Mouse (Mus musculus) hindbrain, embryonic 15.5 days (tissue): Measurements from ENCODE around the gene Dnase1. TPM values are rescaled to one million over a fixed set of nuclear protein-coding genes. Genes with fewer than 3 reads are reported as not detected.
A peak's percentile ranks its signal among the peaks of the same experiment; 100 is the strongest.
"Not testable (repeated sequence)": the region's sequence is repeated elsewhere in the genome, so short reads cannot be mapped to it uniquely, and the experiment has no call there.

Experiments
- ATAC-seq: fragments of 200-750 bp; cut with Nextera tagmentation; 2 replicates; pipeline ENCODE4 v1.8.0; 2017; ENCODE audit warnings: low read depth, moderate number of reproducible peaks, moderate TSS enrichment; ENCODE audit not compliant: low FRiP score
- H3K27ac ChIP-seq: fragments of 300-500 bp; sonication (generic); replicated peaks from 2 replicates; pipeline ENCODE4 v1.5.1; 2015; ENCODE audit warnings: mild to moderate bottlenecking, inconsistent platforms
- H3K27me3 ChIP-seq: fragments of 300-500 bp; sonication (generic); 2 replicates; pipeline ENCODE4 v1.6.1; 2015; ENCODE audit warnings: control low read depth, inconsistent platforms
- H3K36me3 ChIP-seq: fragments of 300-500 bp; sonication (generic); 2 replicates; pipeline ENCODE4 v1.6.1; 2015; ENCODE audit warnings: control low read depth, inconsistent platforms
- H3K4me1 ChIP-seq: fragments of 300-500 bp; sonication (generic); replicated peaks from 2 replicates; pipeline ENCODE4 v1.6.1; 2015; ENCODE audit warnings: control low read depth, inconsistent platforms
- H3K4me2 ChIP-seq: fragments of 300-500 bp; sonication (generic); 2 replicates; pipeline ENCODE4 v1.6.1; 2015; ENCODE audit warnings: moderate library complexity, mild to moderate bottlenecking, inconsistent platforms
- H3K4me3 ChIP-seq: fragments of 300-500 bp; sonication (generic); 2 replicates; pipeline ENCODE4 v1.5.1; 2015; ENCODE audit warnings: mild to moderate bottlenecking, inconsistent platforms
- H3K9ac ChIP-seq: fragments of 300-500 bp; sonication (generic); 2 replicates; pipeline ENCODE4 v1.6.1; 2015; ENCODE audit warnings: inconsistent platforms
- H3K9me3 ChIP-seq: fragments of 300-500 bp; sonication (generic); 2 replicates; pipeline ENCODE4 v1.6.1; 2016; ENCODE audit warnings: control low read depth, inconsistent platforms
- WGBS: fragments of 180-500 bp; shearing (Covaris S2); methylation state at CpG from one replicate; pipeline ENCODE4 v1.1.7; 2015; 5-methylcytosine and 5-hydroxymethylcytosine counted together
- polyA plus RNA-seq: library from polyadenylated mRNA; unstranded; fragments of >200 nt; fragmentation: Nextera tagmentation; extraction: Ambion mirVana; gene quantifications from 2 replicates; pipeline ENCODE4 v1.2.1, GENCODE M21; 2015

The Dnase1 gene
- polyA plus RNA-seq, 1 experiment from 2014 or later, result 7.8 TPM

- WGBS, result 97% methylated on average over 4 of the region's 4 CpGs
- H3K27ac ChIP-seq, result no peak overlapping the region
- H3K36me3 ChIP-seq, result peaks cover 78% of the 10 kb centered on the region
- no peaks in the 10 kb centered on the region for H3K9me3 ChIP-seq
- no peaks in the 10 kb centered on the region for H3K27me3 ChIP-seq
- H3K4me3 ChIP-seq, result no peak overlapping the region
- H3K4me2 ChIP-seq, result no peak overlapping the region
- no peaks in the 10 kb centered on the region for H3K4me1 ChIP-seq
- no peak overlapping the region for H3K9ac ChIP-seq
- no peak for ATAC-seq
Observed at GRCm38 (mm10) chr16:4064945-4065344, 28.2 kb downstream of the Dnase1 start.

GRCm38 (mm10) chr16:4068588-4068987 is 31.8 kb downstream of the Dnase1 start:
- H3K4me1 ChIP-seq, result no peaks in the 10 kb centered on the region
- H3K4me2 ChIP-seq, result no peak overlapping the region
- 55% methylated on average over 8 of the region's 8 CpGs for WGBS
- no peak overlapping the region for H3K9ac ChIP-seq
- H3K4me3 ChIP-seq, result no peak overlapping the region
- peaks cover 47% of the 10 kb centered on the region for H3K36me3 ChIP-seq
- H3K27me3 ChIP-seq, result no peaks in the 10 kb centered on the region
- no peak overlapping the region for H3K27ac ChIP-seq
- peak; percentile 56; the same call in 1 of the 2 replicates for ATAC-seq
- no peaks in the 10 kb centered on the region for H3K9me3 ChIP-seq

- H3K4me2 ChIP-seq, result no peak overlapping the region
- no peaks in the 10 kb centered on the region for H3K36me3 ChIP-seq
- H3K4me1 ChIP-seq, result peaks cover 20% of the 10 kb centered on the region
- H3K27ac ChIP-seq, result no peak overlapping the region
- 81% methylated on average over 6 of the region's 6 CpGs for WGBS
- no peaks in the 10 kb centered on the region for H3K9me3 ChIP-seq
- ATAC-seq, result no peak
- no peak overlapping the region for H3K9ac ChIP-seq
- H3K27me3 ChIP-seq, result no peaks in the 10 kb centered on the region
- no peak overlapping the region for H3K4me3 ChIP-seq
Observed at GRCm38 (mm10) chr16:4074297-4074696, 37.6 kb downstream of the Dnase1 start.

GRCm38 (mm10) chr16:4074836-4075235 is 38.1 kb downstream of the Dnase1 start:
- no peaks in the 10 kb centered on the region for H3K9me3 ChIP-seq
- H3K36me3 ChIP-seq, result no peaks in the 10 kb centered on the region
- 80% methylated on average over 3 of the region's 3 CpGs for WGBS
- ATAC-seq, result no peak
- no peak overlapping the region for H3K9ac ChIP-seq
- H3K4me1 ChIP-seq, result peaks cover 20% of the 10 kb centered on the region
- no peaks in the 10 kb centered on the region for H3K27me3 ChIP-seq
- H3K4me2 ChIP-seq, result no peak overlapping the region
- no peak overlapping the region for H3K4me3 ChIP-seq
- H3K27ac ChIP-seq, result no peak overlapping the region

- Histone ChIP-seq H3K27me3 (no peaks in the 10 kb centered on the region), H3K4me1 (peaks cover 20% of the 10 kb centered on the region), H3K27ac (peak within 1 kb of the TSS; percentile 93), H3K4me2 (peak within 1 kb of the TSS; percentile 66), H3K9me3 (no peaks in the 10 kb centered on the region), H3K9ac (peak within 1 kb of the TSS; percentile 76), H3K4me3 (peak within 1 kb of the TSS; percentile 93), H3K36me3 (no peaks in the 10 kb centered on the region)
- ATAC-seq, result peak; percentile 97
- 0% methylated on average over 58 of the region's 58 CpGs for WGBS
Observed at GRCm38 (mm10) chr16:4077384-4078061, 40.8 kb downstream of the Dnase1 start, which contains the start of gene Trap1. Trap1 (minus strand) TSS chr16:4077827.

- 75% methylated on average over 10 of the region's 10 CpGs for WGBS
- H3K9ac ChIP-seq, result not testable (repeated sequence)
- H3K4me3 ChIP-seq, result peak overlapping the region; percentile 93
Observed at GRCm38 (mm10) chr16:4078302-4078701, 41.6 kb downstream of the Dnase1 start.

GRCm38 (mm10) chr16:4079656-4080055 is 42.9 kb downstream of the Dnase1 start:
- H3K9ac ChIP-seq, result no peak overlapping the region
- no peak overlapping the region for H3K27ac ChIP-seq
- H3K4me1 ChIP-seq, result peaks cover 20% of the 10 kb centered on the region
- peaks cover 8% of the 10 kb centered on the region for H3K36me3 ChIP-seq
- no peaks in the 10 kb centered on the region for H3K9me3 ChIP-seq
- H3K4me3 ChIP-seq, result no peak overlapping the region
- ATAC-seq, result no peak
- 76% methylated on average over 1 of the region's 1 CpGs for whole genome bisulfite sequencing
- no peak overlapping the region for H3K4me2 ChIP-seq
- H3K27me3 ChIP-seq, result no peaks in the 10 kb centered on the region

More at GRCm38 (mm10) chr16:4078302-4078701, 41.6 kb downstream of the Dnase1 start:
- H3K27ac ChIP-seq, H3K36me3 ChIP-seq, H3K27me3 ChIP-seq, H3K9me3 ChIP-seq, ATAC-seq: not testable (repeated sequence)
- peak overlapping the region; percentile 66 for H3K4me2 ChIP-seq
- peaks cover 20% of the 10 kb centered on the region for H3K4me1 ChIP-seq

- WGBS, result 82% methylated on average over 3 of the region's 3 CpGs
- not testable (repeated sequence) for H3K4me3 ChIP-seq, H3K9me3 ChIP-seq, ATAC-seq, H3K4me2 ChIP-seq, H3K27me3 ChIP-seq, H3K27ac ChIP-seq, H3K9ac ChIP-seq
- peaks cover 20% of the 10 kb centered on the region for H3K4me1 ChIP-seq
- H3K36me3 ChIP-seq, result peaks cover 16% of the 10 kb centered on the region
Observed at GRCm38 (mm10) chr16:4080419-4080818, 43.7 kb downstream of the Dnase1 start.

GRCm38 (mm10) chr16:4085051-4085450 is 48.3 kb downstream of the Dnase1 start:
- Histone ChIP-seq H3K9me3 (no peaks in the 10 kb centered on the region), H3K36me3 (peaks cover 57% of the 10 kb centered on the region), H3K27me3 (no peaks in the 10 kb centered on the region), H3K4me1 (no peaks in the 10 kb centered on the region), H3K4me2 (no peak overlapping the region), H3K4me3 (no peak overlapping the region), H3K9ac (no peak overlapping the region), H3K27ac (no peak overlapping the region)
- 95% methylated on average over 7 of the region's 7 CpGs for WGBS
- no peak for ATAC-seq

GRCm38 (mm10) chr16:4085851-4086387 is 49.2 kb downstream of the Dnase1 start:
- H3K4me1 ChIP-seq, result no peaks in the 10 kb centered on the region
- H3K4me3 ChIP-seq, result no peak overlapping the region
- no peak overlapping the region for H3K9ac ChIP-seq
- no peak overlapping the region for H3K4me2 ChIP-seq
- H3K36me3 ChIP-seq, result peaks cover 65% of the 10 kb centered on the region
- H3K27ac ChIP-seq, result no peak overlapping the region
- no peak for ATAC-seq
- H3K9me3 ChIP-seq, result no peaks in the 10 kb centered on the region
- no peaks in the 10 kb centered on the region for H3K27me3 ChIP-seq
- 91% methylated on average over 9 of the region's 9 CpGs for WGBS

GRCm38 (mm10) chr16:4087214-4087913 is 50.6 kb downstream of the Dnase1 start:
- Histone ChIP-seq H3K9ac (no peak overlapping the region), H3K27ac (no peak overlapping the region), H3K9me3 (no peaks in the 10 kb centered on the region), H3K4me1 (no peaks in the 10 kb centered on the region), H3K36me3 (peaks cover 79% of the 10 kb centered on the region), H3K4me2 (no peak overlapping the region), H3K27me3 (no peaks in the 10 kb centered on the region), H3K4me3 (no peak overlapping the region)
- WGBS, result 96% methylated on average over 8 of the region's 8 CpGs
- no peak for ATAC-seq
